Comparison of ENCODE assay signal across 15 mouse cellular contexts in genomic region chr14:79277922-79278321, GRCm38 (mm10). TPM values are rescaled to one million over a fixed set of nuclear protein-coding genes. Genes with fewer than 3 reads are reported as not detected.
DNase-seq lines count a peak whose midpoint lies in the region; ATAC-seq and TF ChIP-seq lines count a peak whose summit lies in the region.
"Had no signal": no experiment of that assay in that cellular context is flagged by ENCODE, and none has a peak within 500 bp of the region (broad histone marks: within the 10 kb centered on the region; RNA-seq: fewer than 3 reads in every experiment).

No protein-coding gene starts in this region.

- no peak for TF ChIP-seq CTCF in thymus, adult 2 months (IDR thresholded peaks at IDR 0.05; ENCODE audit: borderline replicate concordance, control insufficient read depth, extremely low read depth, insufficient read depth, low read length, poor library complexity)

- no peak for ATAC-seq in liver, embryonic 12.5 days

- H3K9me3 ChIP-seq in liver, embryonic 12.5 days (replicated peaks): no peaks in the 10 kb centered on the region
- H3K9me3 ChIP-seq: limb, embryonic 15.5 days had no signal

- no peaks in the 10 kb centered on the region for H3K36me3 ChIP-seq in thymus, adult 2 months (ENCODE audit: control insufficient read depth, insufficient read depth, low read length)
- no peaks in the 10 kb centered on the region for H3K36me3 ChIP-seq in liver, embryonic 12.5 days
- H3K36me3 ChIP-seq: limb, embryonic 15.5 days had no signal

- intact Hi-C loops in gastrocnemius, postnatal 14 days (cut with DNase I; ENCODE audit: low total_unique reads): no loop called here
- intact Hi-C loops in heart, postnatal 14 days (cut with DNase I): no loop called here

- peak overlapping the region; percentile 10; the same call in 1 of the 2 replicates for H3K27ac ChIP-seq in thymus, adult 2 months (ENCODE audit: control insufficient read depth, insufficient read depth, low read length)
- H3K27ac ChIP-seq in liver, embryonic 12.5 days: no peak overlapping the region
- H3K27ac ChIP-seq: limb, embryonic 15.5 days had no signal

- TF ChIP-seq POLR2A in thymus, adult 2 months (IDR thresholded peaks at IDR 0.05; ENCODE audit: control insufficient read depth, extremely low read depth, insufficient read depth, low read length, poor library complexity): no peak

- no peak overlapping the region for H3K4me2 ChIP-seq in liver, embryonic 12.5 days
- H3K4me2 ChIP-seq: limb, embryonic 15.5 days had no signal

- 87% methylated on average over 7 of the region's 7 CpGs for WGBS in thymus, adult 2 months
- whole genome bisulfite sequencing in liver, embryonic 12.5 days (ENCODE audit: insufficient replicate concordance): 63% methylated on average over 7 of the region's 7 CpGs

- DNase-seq in gastrocnemius, postnatal 25 days: peak; percentile 36
- DNase-seq in gastrocnemius, postnatal 14 days: no peak
- no peak for DNase-seq in thymus, adult 2 months
- no peak for DNase-seq in thymus, postnatal 4 days
- peak; percentile 45 to 61 for DNase-seq in heart, postnatal 14 days
- no peak for DNase-seq in testis, postnatal 10 days (ENCODE audit: low spot score)
- DNase-seq in cerebellum, postnatal 36 days: no peak
- DNase-seq: cerebellum, postnatal 14 days; lung, postnatal 10 days; midbrain, embryonic 14.5 days; right cerebral cortex, postnatal 4 days had no signal

- peaks cover 73% of the 10 kb centered on the region for H3K4me1 ChIP-seq in thymus, adult 2 months (replicated peaks; ENCODE audit: control insufficient read depth, insufficient read depth, low read length)
- H3K4me1 ChIP-seq in liver, embryonic 12.5 days: peaks cover 23% of the 10 kb centered on the region

- no peaks in the 10 kb centered on the region for H3K27me3 ChIP-seq in thymus, adult 2 months (ENCODE audit: control insufficient read depth, insufficient read depth, low read length)
- H3K27me3 ChIP-seq in liver, embryonic 12.5 days (replicated peaks): no peaks in the 10 kb centered on the region
- H3K27me3 ChIP-seq: limb, embryonic 15.5 days had no signal

- H3K4me3 ChIP-seq in thymus, adult 2 months (ENCODE audit: control insufficient read depth, insufficient read depth, low read length): no peak overlapping the region
- H3K4me3 ChIP-seq in liver, embryonic 12.5 days: no peak overlapping the region
- H3K4me3 ChIP-seq: erythroblast, embryonic 14.5 days; limb, embryonic 15.5 days had no signal

- H3K9ac ChIP-seq in liver, embryonic 12.5 days: no peak overlapping the region
- H3K9ac ChIP-seq: limb, embryonic 15.5 days had no signal

RNA-seq across cellular contexts. Expression of gene Rgcc, which starts 23.5 kb away (rescaled TPM):
- total RNA-seq in gastrocnemius, postnatal 25 days (2021): 10 to 100 TPM; 35.0 to 36.2 TPM
- 10 to 100 TPM; 27.2 to 39.9 TPM for total RNA-seq in gastrocnemius, postnatal 14 days (2021)
- polyA plus RNA-seq in thymus, adult 2 months (2012; rRNA removed): 880 and 889 TPM in 2 replicates
- 10 to 100 TPM; 78.5 to 80.3 TPM for total RNA-seq in heart, postnatal 14 days (2021)
- 302 and 307 TPM in 2 replicates for polyA plus RNA-seq in liver, embryonic 12.5 days (2016; fragmentation: Nextera tagmentation; extraction: Ambion mirVana)

RNA-seq across cellular contexts. Expression of gene Zfp957, which starts 30.8 kb away (rescaled TPM):
- total RNA-seq in gastrocnemius, postnatal 25 days (2021): not detected
- not detected for total RNA-seq in gastrocnemius, postnatal 14 days (2021)
- not detected in 2 replicates for polyA plus RNA-seq in thymus, adult 2 months (2012; rRNA removed)
- not detected for total RNA-seq in heart, postnatal 14 days (2021)
- not detected in 2 replicates for polyA plus RNA-seq in liver, embryonic 12.5 days (2016; fragmentation: Nextera tagmentation; extraction: Ambion mirVana)
- polyA plus RNA-seq: erythroblast, embryonic 14.5 days; limb, embryonic 15.5 days; midbrain, embryonic 14.5 days; neural tube, embryonic 14.5 days had no signal

Comparison
In these comparisons a context has a peak if more than half of its experiments do, and no peak if none do; other contexts are left out.
1. DNase-seq: peak in gastrocnemius, postnatal 25 days (single experiment) and heart, postnatal 14 days (2 of 2); none in gastrocnemius, postnatal 14 days (single experiment), thymus, adult 2 months (single experiment), thymus, postnatal 4 days (single experiment), testis, postnatal 10 days (single experiment) and cerebellum, postnatal 36 days (0 of 2).